Mouse (Mus musculus): Measurements from ENCODE around the gene Myb. TPM values are rescaled to one million over a fixed set of nuclear protein-coding genes. Genes with fewer than 3 reads are reported as not detected.

Gene Myb
- total RNA-seq, 2 experiments from 2014 or later = 527 to 586 TPM

GRCm38 (mm10) chr10:21146263-21146662 is 14.5 kb downstream of the Myb start:
- ATAC-seq (replicated peaks; ENCODE audit: low FRiP score, low TSS enrichment, poor library complexity, severe bottlenecking) = 0 out of 2 replicates have a peak, but pooled peaks have one; percentile 12

DNA sequence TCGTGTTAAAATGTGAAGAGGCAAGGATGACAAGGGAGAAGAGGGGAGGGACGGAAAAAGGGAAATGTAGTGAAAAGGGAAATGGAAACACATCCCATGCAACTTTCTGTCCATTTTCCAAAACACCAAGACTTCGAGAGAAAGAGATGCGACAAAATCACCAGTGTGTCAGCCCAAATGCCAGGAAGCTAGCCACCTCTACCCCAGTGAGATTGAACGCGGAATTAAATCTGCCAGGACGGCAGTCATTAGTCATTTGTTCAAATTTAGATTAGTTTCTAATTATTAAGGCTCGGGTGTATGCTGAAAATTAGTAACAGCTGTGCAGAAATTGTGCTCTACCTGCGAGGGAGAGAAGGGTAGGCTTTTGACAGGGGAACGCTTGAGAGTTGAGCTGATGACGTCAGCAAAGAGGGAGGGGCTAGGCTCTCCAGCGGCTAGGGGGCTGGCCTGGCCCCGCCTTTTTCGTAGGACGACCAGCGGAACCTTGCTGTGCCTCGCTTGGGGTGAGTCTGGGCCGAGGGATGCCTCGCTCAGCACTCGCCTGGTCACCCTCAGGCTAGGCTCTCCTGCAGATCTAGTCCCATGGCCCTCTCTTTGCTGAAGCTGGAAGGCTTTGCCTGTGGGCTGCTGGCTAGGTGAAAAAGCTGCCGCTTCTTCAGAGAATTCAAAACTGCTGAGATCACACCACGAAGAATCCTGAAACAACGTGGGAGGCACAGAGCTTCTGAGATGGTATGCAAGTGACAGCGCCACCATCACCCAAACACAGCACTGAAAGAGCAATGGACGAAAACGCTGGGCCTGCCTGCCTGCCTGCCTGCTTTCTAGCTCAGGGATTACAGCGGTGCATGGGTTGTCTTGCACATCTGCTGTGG is 15.9 kb downstream of the Myb start:
- peak; percentile 75 for ATAC-seq (replicated peaks; ENCODE audit: low FRiP score, low TSS enrichment, poor library complexity, severe bottlenecking)

- no peak for ATAC-seq (replicated peaks; ENCODE audit: low FRiP score, low TSS enrichment, poor library complexity, severe bottlenecking)
Observed at GRCm38 (mm10) chr10:21135297-21135696, 25.5 kb downstream of the Myb start.

GRCm38 (mm10) chr10:21130901-21131493 is 29.8 kb downstream of the Myb start:
- ATAC-seq (replicated peaks; ENCODE audit: low FRiP score, low TSS enrichment, poor library complexity, severe bottlenecking) = no peak

GRCm38 (mm10) chr10:21128086-21128611 is 32.6 kb downstream of the Myb start:
- ATAC-seq (replicated peaks; ENCODE audit: low FRiP score, low TSS enrichment, poor library complexity, severe bottlenecking) = 0 out of 2 replicates have a peak, but pooled peaks have one; percentile 18

- no peak for ATAC-seq (replicated peaks; ENCODE audit: low FRiP score, low TSS enrichment, poor library complexity, severe bottlenecking)
Observed at GRCm38 (mm10) chr10:21118341-21118740, 42.4 kb downstream of the Myb start.

- no peak for ATAC-seq (replicated peaks; ENCODE audit: low FRiP score, low TSS enrichment, poor library complexity, severe bottlenecking)
Observed at GRCm38 (mm10) chr10:21114459-21114858, 46.3 kb downstream of the Myb start.

- ATAC-seq (replicated peaks; ENCODE audit: low FRiP score, low TSS enrichment, poor library complexity, severe bottlenecking) = no peak
Observed at GRCm38 (mm10) chr10:21112689-21113088, 48.1 kb downstream of the Myb start.

GRCm38 (mm10) chr10:21109337-21110056 is 51.3 kb downstream of the Myb start:
- no peak for ATAC-seq (replicated peaks; ENCODE audit: low FRiP score, low TSS enrichment, poor library complexity, severe bottlenecking)

DNA sequence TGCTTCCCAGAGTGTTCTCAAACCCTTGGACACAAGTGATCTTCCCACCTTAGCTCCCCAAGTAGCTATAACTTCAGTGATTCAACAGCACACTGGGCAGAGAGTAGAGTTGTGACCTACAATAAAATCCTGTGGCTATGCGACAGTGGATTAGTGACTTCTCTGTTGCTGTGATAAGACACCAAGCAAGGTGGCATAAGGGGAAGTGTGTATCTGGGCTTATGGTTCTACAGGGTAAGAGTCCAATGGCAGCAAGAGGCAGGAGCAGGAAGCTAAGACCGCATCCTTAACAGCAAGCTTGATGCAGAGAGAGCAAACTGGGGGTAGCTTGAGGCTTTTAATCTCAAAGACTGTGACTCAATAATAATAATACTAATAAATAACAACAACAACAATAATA is 52.0 kb downstream of the Myb start:
- ATAC-seq (replicated peaks; ENCODE audit: low FRiP score, low TSS enrichment, poor library complexity, severe bottlenecking) = no peak

DNA sequence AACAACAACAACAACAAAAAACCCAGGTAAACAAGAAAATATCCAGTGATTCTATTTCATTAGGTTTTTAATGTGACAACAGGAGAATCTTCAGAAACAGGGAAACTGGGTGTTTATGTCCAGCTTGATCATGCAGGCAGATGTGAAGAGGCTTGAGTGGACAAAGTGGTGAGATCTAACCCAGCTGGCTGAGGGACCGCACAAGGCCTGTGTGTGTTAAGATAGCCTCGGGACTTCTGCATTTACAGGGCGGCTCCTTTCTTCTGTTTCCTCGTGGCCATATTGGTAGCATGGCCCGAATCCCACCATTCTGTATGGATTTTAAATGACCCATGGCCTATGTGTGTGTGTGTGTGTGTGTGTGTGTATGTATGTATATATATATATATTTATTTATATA is 52.6 kb downstream of the Myb start:
- ATAC-seq (replicated peaks; ENCODE audit: low FRiP score, low TSS enrichment, poor library complexity, severe bottlenecking) = no peak

DNA sequence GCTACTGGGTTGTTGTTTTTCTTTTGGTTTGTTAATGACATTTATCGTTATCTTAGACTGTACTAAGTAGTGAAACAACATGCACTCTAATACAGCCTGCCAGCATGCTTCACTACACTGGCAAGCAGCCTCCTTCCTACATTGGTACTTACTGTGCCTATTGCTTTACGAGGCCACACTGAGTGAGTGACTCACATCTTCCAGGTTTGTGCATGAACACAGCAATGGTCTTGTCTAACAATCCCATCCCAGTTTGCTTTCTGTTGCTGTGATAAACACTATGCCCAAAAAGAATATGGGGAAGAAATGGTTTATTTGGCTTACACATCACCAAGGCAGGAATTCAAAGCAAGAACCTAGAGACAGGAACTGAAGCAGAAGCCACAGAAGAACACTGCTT is 55.6 kb downstream of the Myb start:
- ATAC-seq (replicated peaks; ENCODE audit: low FRiP score, low TSS enrichment, poor library complexity, severe bottlenecking) = no peak

DNA sequence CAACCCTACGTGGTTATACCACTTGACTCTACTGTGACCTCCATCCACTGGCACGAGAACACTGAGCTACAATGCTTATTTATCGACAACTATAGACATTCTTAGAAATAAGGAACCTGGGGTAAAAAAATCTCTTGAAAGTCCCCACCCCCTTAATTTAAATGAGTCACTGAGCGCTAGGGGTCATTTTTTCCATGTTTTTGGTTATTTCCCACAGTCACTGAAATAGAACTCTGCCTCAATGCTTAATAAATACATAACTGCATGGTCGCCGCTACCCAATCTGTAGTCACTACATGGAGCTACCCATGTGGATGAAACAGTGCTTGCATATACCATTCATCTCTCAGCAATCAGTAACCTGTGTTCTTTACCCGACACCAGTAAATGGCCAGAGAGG is 58.1 kb downstream of the Myb start:
- ATAC-seq (replicated peaks; ENCODE audit: low FRiP score, low TSS enrichment, poor library complexity, severe bottlenecking) = no peak

GRCm38 (mm10) chr10:21101948-21102347 is 58.8 kb downstream of the Myb start:
- ATAC-seq (replicated peaks; ENCODE audit: low FRiP score, low TSS enrichment, poor library complexity, severe bottlenecking) = no peak

- no peak for ATAC-seq (replicated peaks; ENCODE audit: low FRiP score, low TSS enrichment, poor library complexity, severe bottlenecking)
Observed at GRCm38 (mm10) chr10:21100646-21101249, 60.0 kb downstream of the Myb start.

- no peak for ATAC-seq (replicated peaks; ENCODE audit: low FRiP score, low TSS enrichment, poor library complexity, severe bottlenecking)
Observed at GRCm38 (mm10) chr10:21099515-21099914, 61.3 kb downstream of the Myb start.

- ATAC-seq (replicated peaks; ENCODE audit: low FRiP score, low TSS enrichment, poor library complexity, severe bottlenecking) = no peak
Observed at GRCm38 (mm10) chr10:21095541-21095940, 65.2 kb downstream of the Myb start.

DNA sequence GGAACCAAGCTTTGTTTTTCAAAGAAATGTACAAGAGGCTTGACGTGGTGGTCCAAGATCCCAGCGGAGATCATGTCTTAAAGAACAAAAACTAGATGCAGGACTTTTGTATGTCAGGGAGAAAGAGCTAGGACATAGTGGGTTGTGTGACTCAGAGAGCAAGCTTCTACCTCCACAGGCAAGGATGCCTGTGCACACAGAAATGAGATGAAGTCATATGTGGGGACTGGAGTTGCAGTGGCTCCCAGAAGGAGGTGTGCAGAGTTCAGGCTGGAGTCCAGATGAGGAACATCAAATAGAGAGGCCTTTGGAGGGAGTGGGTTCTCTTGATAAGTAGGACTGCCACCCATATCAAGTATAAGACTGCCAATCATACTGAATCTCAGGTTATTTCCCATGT is 65.9 kb downstream of the Myb start:
- no peak for ATAC-seq (replicated peaks; ENCODE audit: low FRiP score, low TSS enrichment, poor library complexity, severe bottlenecking)

GRCm38 (mm10) chr10:21093301-21093700 is 67.5 kb downstream of the Myb start:
- no peak for ATAC-seq (replicated peaks; ENCODE audit: low FRiP score, low TSS enrichment, poor library complexity, severe bottlenecking)
